Mouse (Mus musculus): ENCODE data around the gene Lca5l. TPM values are rescaled to one million over a fixed set of nuclear protein-coding genes. Genes with fewer than 3 reads are reported as not detected.
A peak's percentile ranks its signal among the peaks of the same experiment; 100 is the strongest.

Lca5l gene
- polyA plus RNA-seq, 1 experiment from 2014 or later, result 1.3 TPM

GRCm38 (mm10) chr16:96128466-96128865 is 63.6 kb downstream of the Lca5l start:
- Histone ChIP-seq H3K4me1 (peaks cover 20% of the 10 kb centered on the region), H3K27me3 (ENCODE audit: insufficient read depth, poor library complexity, severe bottlenecking) (no peaks in the 10 kb centered on the region), H3K36me3 (peaks cover 35% of the 10 kb centered on the region), H3K9me3 (no peaks in the 10 kb centered on the region), H3K27ac (peak overlapping the region; percentile 100), H3K4me3 (peak overlapping the region; percentile 97)
- 3% methylated on average over 9 of the region's 9 CpGs for WGBS
- no peak for DNase-seq (ENCODE audit: low spot score)

DNA sequence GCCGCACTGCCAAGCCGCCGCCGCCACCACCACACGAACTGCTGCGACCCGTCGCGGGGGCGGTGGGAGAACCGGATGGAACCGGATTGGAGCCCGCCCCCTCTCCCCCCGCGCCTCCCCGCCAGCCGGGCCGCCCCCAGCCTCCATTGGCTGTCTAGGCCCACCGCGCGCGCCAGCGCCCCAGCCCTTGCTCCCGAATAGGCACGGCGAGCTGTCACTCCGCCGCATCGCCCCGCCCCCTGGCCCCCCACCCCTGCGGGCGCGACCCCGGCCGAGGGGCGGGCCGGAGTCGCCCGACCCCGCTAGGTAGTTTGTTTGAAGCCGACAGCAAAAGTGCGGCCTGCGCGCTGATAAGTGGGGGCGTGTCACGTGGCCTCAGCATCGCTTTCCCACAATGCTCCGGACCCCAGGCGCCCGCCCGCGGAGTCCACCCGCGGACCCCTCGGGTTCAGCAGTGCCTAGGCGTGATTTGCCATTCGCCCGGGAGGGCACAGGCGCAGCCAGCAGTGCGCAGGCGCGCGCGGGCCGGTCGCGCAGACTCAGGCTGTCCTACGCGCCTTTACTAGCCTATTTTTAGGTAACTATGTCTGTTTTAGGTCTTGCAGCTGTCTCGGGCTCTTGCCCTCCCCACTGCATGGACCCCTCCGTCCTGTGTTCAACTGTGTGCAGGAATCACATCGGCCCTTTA is 64.3 kb downstream of the Lca5l start, which contains the start of gene Hmgn1:
Gene Hmgn1, minus strand, starts transcription at position 73 of the 688 bp plus-strand sequence.
- WGBS, result under 1% methylated on average over 65 of the region's 72 CpGs
- H3K4me1 ChIP-seq, result peaks cover 20% of the 10 kb centered on the region

GRCm38 (mm10) chr16:96127288-96127656 is 64.8 kb downstream of the Lca5l start:
- peak overlapping the region; percentile 97 for H3K4me3 ChIP-seq
- under 1% methylated on average over 52 of the region's 52 CpGs for WGBS
- peaks cover 47% of the 10 kb centered on the region for H3K36me3 ChIP-seq
- no peaks in the 10 kb centered on the region for H3K27me3 ChIP-seq (ENCODE audit: insufficient read depth, poor library complexity, severe bottlenecking)
- no peak for DNase-seq (ENCODE audit: low spot score)
- H3K4me1 ChIP-seq, result peaks cover 20% of the 10 kb centered on the region
- H3K9me3 ChIP-seq, result no peaks in the 10 kb centered on the region
- H3K27ac ChIP-seq, result peak overlapping the region; percentile 100

More for the DNA sequence above, 64.3 kb downstream of the Lca5l start, which contains the start of gene Hmgn1:
- peak within 1 kb of the TSS; percentile 97 for H3K4me3 ChIP-seq
- DNase-seq (ENCODE audit: low spot score), result peak; percentile 99
- H3K9me3 ChIP-seq, result no peaks in the 10 kb centered on the region
- H3K27ac ChIP-seq, result peak within 1 kb of the TSS; percentile 100
- H3K27me3 ChIP-seq (ENCODE audit: insufficient read depth, poor library complexity, severe bottlenecking), result no peaks in the 10 kb centered on the region
- H3K36me3 ChIP-seq, result peaks cover 41% of the 10 kb centered on the region

GRCm38 (mm10) chr16:96126684-96127171 is 65.3 kb downstream of the Lca5l start:
- peak; percentile 83 for DNase-seq (ENCODE audit: low spot score)
- Histone ChIP-seq H3K9me3 (no peaks in the 10 kb centered on the region), H3K4me3 (peak overlapping the region; percentile 97), H3K27me3 (ENCODE audit: insufficient read depth, poor library complexity, severe bottlenecking) (no peaks in the 10 kb centered on the region), H3K27ac (peak overlapping the region; percentile 100), H3K4me1 (peaks cover 20% of the 10 kb centered on the region), H3K36me3 (peaks cover 50% of the 10 kb centered on the region)
- WGBS, result 3% methylated on average over 19 of the region's 19 CpGs

DNA sequence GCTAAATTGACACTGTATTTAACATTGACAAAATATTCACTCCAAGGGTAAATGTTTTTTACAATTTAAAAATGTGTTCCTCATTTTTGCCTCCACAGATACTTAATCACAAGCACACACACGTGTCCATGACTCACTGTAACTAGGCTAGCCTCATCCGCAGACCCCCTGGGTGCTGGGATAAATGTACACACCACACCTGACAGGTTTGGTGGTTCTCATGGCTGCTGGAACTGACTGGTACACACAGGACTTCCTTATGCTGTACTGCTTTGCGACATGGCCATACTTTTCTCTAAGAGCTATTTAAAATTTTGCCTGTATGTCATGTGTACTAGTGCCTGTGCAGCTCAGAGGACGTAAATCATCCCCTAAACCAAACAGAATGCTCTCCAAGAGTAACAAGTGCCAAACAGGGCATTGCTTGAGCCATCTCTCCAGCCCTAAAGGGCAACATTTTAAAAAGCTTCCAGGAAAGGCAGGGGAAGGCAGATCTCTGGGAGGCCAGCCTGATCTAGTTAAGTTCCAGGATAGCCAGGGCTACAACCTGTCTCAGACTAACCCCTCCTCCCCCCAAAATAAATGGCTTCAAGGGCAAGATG is 71.9 kb downstream of the Lca5l start:
- WGBS, result 74% methylated on average over 4 of the region's 4 CpGs

GRCm38 (mm10) chr16:96114729-96115128 is 77.3 kb downstream of the Lca5l start:
- H3K9me3 ChIP-seq, result no peaks in the 10 kb centered on the region
- WGBS, result 44% methylated on average over 4 of the region's 4 CpGs
- no peaks in the 10 kb centered on the region for H3K27me3 ChIP-seq (ENCODE audit: insufficient read depth, poor library complexity, severe bottlenecking)
- H3K36me3 ChIP-seq, result peaks cover 7% of the 10 kb centered on the region; the same call in 1 of the 2 replicates
- no peak overlapping the region; the same call in 1 of the 2 replicates for H3K27ac ChIP-seq
- no peak for DNase-seq (ENCODE audit: low spot score)
- peaks cover 3% of the 10 kb centered on the region; the same call in 1 of the 2 replicates for H3K4me1 ChIP-seq
- no peak overlapping the region for H3K4me3 ChIP-seq

More for the DNA sequence above, 71.9 kb downstream of the Lca5l start:
- DNase-seq (ENCODE audit: low spot score), result no peak
- Histone ChIP-seq H3K4me3 (no peak overlapping the region), H3K4me1 (0 out of 2 replicates have a peak, but pooled peaks cover 3% of the 10 kb centered on the region), H3K36me3 (peaks cover 50% of the 10 kb centered on the region), H3K9me3 (no peaks in the 10 kb centered on the region), H3K27me3 (ENCODE audit: insufficient read depth, poor library complexity, severe bottlenecking) (no peaks in the 10 kb centered on the region), H3K27ac (no peak overlapping the region)

DNA sequence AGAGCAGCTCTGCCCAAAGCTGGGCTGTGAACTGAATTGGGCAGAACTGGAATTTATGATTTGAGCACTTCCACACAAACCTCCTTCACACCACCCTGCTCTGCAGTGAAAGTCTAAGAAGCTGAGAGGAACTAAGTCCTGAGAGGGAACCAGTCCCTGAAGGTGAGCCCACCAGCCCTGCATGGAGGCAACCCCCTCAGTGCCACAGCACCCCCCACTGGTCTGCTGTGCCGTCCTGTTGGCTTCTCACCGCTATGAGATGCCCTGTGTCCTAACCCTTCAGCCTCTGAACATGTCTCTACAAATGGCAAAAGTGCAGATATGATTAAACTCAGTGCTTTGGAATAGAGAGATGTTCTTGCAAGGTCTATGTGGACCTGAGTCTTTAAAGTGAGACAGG is 79.3 kb downstream of the Lca5l start:
- DNase-seq (ENCODE audit: low spot score), result no peak
- H3K27me3 ChIP-seq (ENCODE audit: insufficient read depth, poor library complexity, severe bottlenecking), result no peaks in the 10 kb centered on the region
- H3K4me3 ChIP-seq, result no peak overlapping the region
- H3K4me1 ChIP-seq, result no peaks in the 10 kb centered on the region; the same call in 1 of the 2 replicates
- H3K27ac ChIP-seq, result no peak overlapping the region
- H3K36me3 ChIP-seq, result peaks cover 3% of the 10 kb centered on the region; the same call in 1 of the 2 replicates
- WGBS, result 42% methylated on average over 2 of the region's 2 CpGs
- H3K9me3 ChIP-seq, result no peaks in the 10 kb centered on the region

DNA sequence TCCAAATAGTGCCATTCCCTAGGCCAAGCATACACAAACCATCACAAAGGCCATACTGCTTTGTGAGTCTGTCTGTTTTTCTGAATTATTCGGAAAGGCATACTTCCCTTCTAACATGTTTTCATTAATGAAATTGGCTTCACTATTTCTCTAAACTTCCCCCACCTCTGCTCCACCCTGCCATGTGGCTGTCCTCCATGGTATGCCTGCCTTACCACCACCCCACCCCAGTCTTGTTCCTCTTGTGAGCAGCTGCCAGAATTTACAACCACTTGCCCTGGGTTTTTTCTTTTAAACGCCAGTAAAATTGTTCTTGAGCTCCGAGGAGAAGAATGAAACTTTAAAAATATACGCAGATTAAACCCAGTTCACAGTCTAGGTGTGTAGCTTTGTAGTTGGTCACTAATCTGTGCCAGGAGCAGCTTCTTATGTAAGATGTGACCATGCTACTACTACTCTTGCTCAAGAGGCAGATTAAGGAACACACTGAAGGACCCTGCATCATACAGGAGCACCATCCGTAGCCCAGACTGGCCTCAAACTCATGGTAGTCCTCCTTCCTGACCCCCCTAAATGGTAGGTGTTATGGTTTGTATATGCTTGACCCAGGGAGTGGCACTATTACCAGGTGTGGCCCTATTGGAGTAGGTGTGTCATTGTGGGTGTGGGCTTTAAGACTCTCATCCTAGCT is 81.3 kb downstream of the Lca5l start:
- WGBS, result 87% methylated on average over 5 of the region's 5 CpGs
- no peaks in the 10 kb centered on the region for H3K36me3 ChIP-seq
- H3K9me3 ChIP-seq, result no peaks in the 10 kb centered on the region
- no peak overlapping the region for H3K27ac ChIP-seq
- DNase-seq (ENCODE audit: low spot score), result no peak
- no peak overlapping the region for H3K4me3 ChIP-seq
- no peaks in the 10 kb centered on the region; the same call in 1 of the 2 replicates for H3K4me1 ChIP-seq
- no peaks in the 10 kb centered on the region for H3K27me3 ChIP-seq (ENCODE audit: insufficient read depth, poor library complexity, severe bottlenecking)

DNA sequence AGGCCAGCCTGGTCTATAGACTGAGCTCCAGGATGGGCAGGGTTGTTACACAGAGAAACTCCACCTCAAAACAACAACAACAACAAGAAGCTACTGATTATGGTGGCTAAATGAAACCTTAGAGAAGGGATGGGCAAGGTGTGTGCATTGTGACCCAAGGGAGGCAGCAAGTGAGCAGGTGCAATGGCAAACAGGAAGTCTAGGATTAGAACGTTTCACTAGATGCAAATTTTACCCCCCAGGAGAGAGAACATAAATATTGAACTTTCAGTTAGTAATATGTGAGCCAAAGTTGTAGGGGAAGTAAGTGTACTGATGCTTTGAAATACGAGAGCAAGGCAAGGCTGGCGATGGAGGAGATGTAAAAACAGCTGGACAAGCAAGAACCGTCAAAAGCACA is 82.4 kb downstream of the Lca5l start:
- Histone ChIP-seq H3K36me3 (no peaks in the 10 kb centered on the region), H3K4me1 (no peaks in the 10 kb centered on the region; the same call in 1 of the 2 replicates), H3K4me3 (no peak overlapping the region), H3K27ac (no peak overlapping the region), H3K27me3 (ENCODE audit: insufficient read depth, poor library complexity, severe bottlenecking) (no peaks in the 10 kb centered on the region), H3K9me3 (no peaks in the 10 kb centered on the region)
- WGBS, result 67% methylated on average over 4 of the region's 4 CpGs
- DNase-seq (ENCODE audit: low spot score), result no peak

Other genes with a start within 250 kb of the Lca5l start
- gene Psmg1, start 201.3 kb downstream of the Lca5l start, polyA plus RNA-seq (2016; fragmentation: Nextera tagmentation; extraction: Ambion mirVana), result 91.6 and 122 TPM in 2 replicates
- 89.2 and 93.6 TPM in 2 replicates for gene Brwd1, start 109.7 kb downstream of the Lca5l start, polyA plus RNA-seq (2016; fragmentation: Nextera tagmentation; extraction: Ambion mirVana)
- 554 and 714 TPM in 2 replicates for gene Hmgn1, start 64.5 kb downstream of the Lca5l start, polyA plus RNA-seq (2016; fragmentation: Nextera tagmentation; extraction: Ambion mirVana)
- 94.3 and 111 TPM in 2 replicates for gene Wrb, start 46.9 kb downstream of the Lca5l start, polyA plus RNA-seq (2016; fragmentation: Nextera tagmentation; extraction: Ambion mirVana)
- gene Sh3bgr, start 8.2 kb upstream of the Lca5l start, polyA plus RNA-seq (2016; fragmentation: Nextera tagmentation; extraction: Ambion mirVana), result 465 and 713 TPM in 2 replicates
- gene B3galt5, start 43.5 kb upstream of the Lca5l start, polyA plus RNA-seq (2016; fragmentation: Nextera tagmentation; extraction: Ambion mirVana), result 0.04 TPM in 1 of 2 replicates, not detected in the other

All from heart, embryonic 10.5 days (tissue).